Mouse (Mus musculus) stomach, embryonic 15.5 days (tissue): ENCODE data around the gene Olfr685. TPM values are rescaled to one million over a fixed set of nuclear protein-coding genes. Genes with fewer than 3 reads are reported as not detected.

Experiments used
- polyA plus RNA-seq: library from polyadenylated mRNA; unstranded; fragments of >200 nt; fragmentation: Nextera tagmentation; extraction: Ambion mirVana; gene quantifications from 2 replicates; pipeline ENCODE4 v1.2.1, GENCODE M21; 2015

The Olfr685 gene
- polyA plus RNA-seq, 1 experiment from 2014 or later, result not detected

Other genes with a start within 250 kb of the Olfr685 start
- not detected in 2 replicates for gene Olfr670, start 223.4 kb downstream of the Olfr685 start, polyA plus RNA-seq
- gene Olfr671, start 206.9 kb downstream of the Olfr685 start, polyA plus RNA-seq, result not detected in 2 replicates
- not detected in 2 replicates for gene Olfr672, start 184.0 kb downstream of the Olfr685 start, polyA plus RNA-seq
- gene Olfr675, start 157.6 kb downstream of the Olfr685 start, polyA plus RNA-seq, result not detected in 2 replicates
- not detected in 2 replicates for gene Olfr676, start 153.3 kb downstream of the Olfr685 start, polyA plus RNA-seq
- gene Olfr677, start 134.6 kb downstream of the Olfr685 start, polyA plus RNA-seq, result not detected in 2 replicates
- gene Olfr678, start 121.5 kb downstream of the Olfr685 start, polyA plus RNA-seq, result not detected in 2 replicates
- gene Olfr679, start 104.8 kb downstream of the Olfr685 start, polyA plus RNA-seq, result not detected in 2 replicates
- gene Olfr680-ps1, start 93.2 kb downstream of the Olfr685 start, polyA plus RNA-seq, result not detected in 2 replicates
- not detected in 2 replicates for gene Olfr681, start 69.2 kb downstream of the Olfr685 start, polyA plus RNA-seq
- not detected in 2 replicates for gene Olfr683, start 39.0 kb downstream of the Olfr685 start, polyA plus RNA-seq
- gene Olfr684, start 22.4 kb downstream of the Olfr685 start, polyA plus RNA-seq, result not detected in 2 replicates
- not detected in 2 replicates for gene Olfr686, start 21.5 kb upstream of the Olfr685 start, polyA plus RNA-seq
- gene Olfr688, start 102.1 kb upstream of the Olfr685 start, polyA plus RNA-seq, result not detected in 2 replicates
- gene Olfr689, start 125.2 kb upstream of the Olfr685 start, polyA plus RNA-seq, result 0.08 TPM in 1 of 2 replicates, not detected in the other
- not detected in 2 replicates for gene Olfr690, start 148.1 kb upstream of the Olfr685 start, polyA plus RNA-seq
- not detected in 2 replicates for gene Olfr691, start 156.3 kb upstream of the Olfr685 start, polyA plus RNA-seq
- not detected in 2 replicates for gene Olfr692, start 182.2 kb upstream of the Olfr685 start, polyA plus RNA-seq
- not detected in 2 replicates for gene Gm5901, start 189.0 kb upstream of the Olfr685 start, polyA plus RNA-seq
- 40.7 and 44.0 TPM in 2 replicates for gene Fam160a2, start 214.0 kb upstream of the Olfr685 start, polyA plus RNA-seq
- gene Cnga4, start 218.6 kb upstream of the Olfr685 start, polyA plus RNA-seq, result not detected in 2 replicates
- gene Cckbr, start 239.7 kb upstream of the Olfr685 start, polyA plus RNA-seq, result 0.52 and 0.57 TPM in 2 replicates